Mouse (Mus musculus) MEL-GATA-1-ER (cell line): ENCODE measurements around the gene Nckap5l.

Source experiments
- DNase-seq: peaks from one replicate; pipeline ENCODE4 v3.0.0-alpha.2; 2012; ENCODE audit warnings: low read depth; ENCODE audit errors: extremely low read depth

Gene Nckap5l

GRCm38 (mm10) chr15:99431504-99431903 lies 26.0 kb downstream of the Nckap5l start:
- no peak for DNase-seq

GRCm38 (mm10) chr15:99431063-99431462 lies 26.5 kb downstream of the Nckap5l start:
- DNase-seq, result no peak

- no peak for DNase-seq
These were observed 27.2 kb downstream of the Nckap5l start for GRCm38 (mm10) chr15:99430394-99430793.

GRCm38 (mm10) chr15:99423884-99424283 lies 33.7 kb downstream of the Nckap5l start:
- no peak for DNase-seq

- DNase-seq, result no peak
These were observed 34.4 kb downstream of the Nckap5l start for GRCm38 (mm10) chr15:99423131-99423530.

- no peak for DNase-seq
These were observed 35.0 kb downstream of the Nckap5l start for GRCm38 (mm10) chr15:99422551-99422950.

- DNase-seq, result no peak
These were observed 35.9 kb downstream of the Nckap5l start for GRCm38 (mm10) chr15:99421676-99422075.

DNA sequence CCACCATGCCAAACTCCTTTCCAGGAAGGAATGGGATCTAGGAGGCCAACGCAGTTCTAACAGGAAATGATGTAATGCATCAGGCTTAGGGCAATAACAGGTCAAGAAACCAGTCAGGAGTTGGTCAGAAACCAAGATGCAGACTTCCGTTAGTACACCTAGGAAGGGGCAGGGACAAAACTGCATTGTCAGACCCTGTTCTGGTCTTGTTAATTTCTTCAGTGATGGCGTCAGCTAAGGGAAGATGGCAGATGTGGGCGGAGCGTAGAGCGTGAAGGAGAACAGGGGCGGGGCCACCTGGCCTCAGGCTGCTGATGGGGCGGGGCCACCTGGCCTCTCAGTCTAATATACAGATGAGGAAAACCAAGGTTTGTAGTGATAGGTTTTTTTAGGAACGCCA lies 36.4 kb downstream of the Nckap5l start:
- DNase-seq, result no peak

- DNase-seq, result no peak
These were observed 37.0 kb downstream of the Nckap5l start for GRCm38 (mm10) chr15:99420521-99421014.

- DNase-seq, result no peak
These were observed 37.4 kb downstream of the Nckap5l start for GRCm38 (mm10) chr15:99420101-99420500.

GRCm38 (mm10) chr15:99417692-99418271 lies 39.8 kb downstream of the Nckap5l start:
- DNase-seq, result no peak

DNA sequence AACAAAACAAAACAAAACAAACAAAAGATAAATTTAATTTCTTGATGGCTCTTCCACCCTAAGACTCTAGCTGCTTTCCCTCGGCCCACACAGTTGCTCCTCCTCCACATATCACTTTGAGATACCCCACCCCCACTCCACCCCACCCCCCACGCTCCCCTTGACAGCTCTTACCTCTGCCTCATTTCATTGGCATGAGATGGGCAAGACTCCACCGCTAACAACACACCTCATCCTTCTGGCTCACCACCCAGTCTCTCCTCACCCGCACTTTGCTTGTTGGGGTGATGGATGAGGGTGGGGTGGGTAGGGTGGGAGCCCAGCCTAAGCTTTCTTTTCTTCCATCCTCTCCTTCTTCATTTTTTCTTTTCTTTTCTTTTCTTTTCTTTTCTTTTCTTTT lies 40.6 kb downstream of the Nckap5l start:
- DNase-seq, result no peak

- peak; percentile 75 for DNase-seq
These were observed 41.1 kb downstream of the Nckap5l start for GRCm38 (mm10) chr15:99416348-99416882.

GRCm38 (mm10) chr15:99415793-99416192 lies 41.8 kb downstream of the Nckap5l start:
- peak; percentile 76 for DNase-seq

DNA sequence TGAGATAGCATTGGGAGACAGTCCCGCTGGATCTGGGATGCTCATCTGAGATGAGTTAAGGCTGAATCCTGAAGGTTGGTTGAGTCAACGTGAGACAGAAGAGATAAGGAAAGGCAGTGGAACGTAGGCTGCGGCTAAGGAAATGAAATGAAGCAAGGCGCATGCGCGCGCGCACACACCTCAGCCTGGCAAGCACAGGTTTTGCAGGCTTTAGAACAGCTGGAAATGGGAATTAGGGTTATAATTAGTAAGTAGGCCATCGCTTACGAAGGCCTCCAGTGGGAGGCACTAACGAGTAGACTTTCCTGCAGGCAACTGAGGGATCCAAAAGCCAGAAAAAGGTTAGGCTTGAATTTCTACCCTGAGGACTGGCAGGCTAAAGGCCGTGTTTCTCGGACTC lies 45.8 kb downstream of the Nckap5l start:
- no peak for DNase-seq

GRCm38 (mm10) chr15:99408845-99409244 lies 48.7 kb downstream of the Nckap5l start:
- no peak for DNase-seq

GRCm38 (mm10) chr15:99406986-99407570 lies 50.5 kb downstream of the Nckap5l start:
- no peak for DNase-seq

GRCm38 (mm10) chr15:99405150-99405549 lies 52.4 kb downstream of the Nckap5l start:
- DNase-seq, result no peak

GRCm38 (mm10) chr15:99403159-99403889 lies 54.2 kb downstream of the Nckap5l start:
- no peak for DNase-seq

GRCm38 (mm10) chr15:99400602-99401001 lies 56.9 kb downstream of the Nckap5l start:
- peak; percentile 26 for DNase-seq

DNA sequence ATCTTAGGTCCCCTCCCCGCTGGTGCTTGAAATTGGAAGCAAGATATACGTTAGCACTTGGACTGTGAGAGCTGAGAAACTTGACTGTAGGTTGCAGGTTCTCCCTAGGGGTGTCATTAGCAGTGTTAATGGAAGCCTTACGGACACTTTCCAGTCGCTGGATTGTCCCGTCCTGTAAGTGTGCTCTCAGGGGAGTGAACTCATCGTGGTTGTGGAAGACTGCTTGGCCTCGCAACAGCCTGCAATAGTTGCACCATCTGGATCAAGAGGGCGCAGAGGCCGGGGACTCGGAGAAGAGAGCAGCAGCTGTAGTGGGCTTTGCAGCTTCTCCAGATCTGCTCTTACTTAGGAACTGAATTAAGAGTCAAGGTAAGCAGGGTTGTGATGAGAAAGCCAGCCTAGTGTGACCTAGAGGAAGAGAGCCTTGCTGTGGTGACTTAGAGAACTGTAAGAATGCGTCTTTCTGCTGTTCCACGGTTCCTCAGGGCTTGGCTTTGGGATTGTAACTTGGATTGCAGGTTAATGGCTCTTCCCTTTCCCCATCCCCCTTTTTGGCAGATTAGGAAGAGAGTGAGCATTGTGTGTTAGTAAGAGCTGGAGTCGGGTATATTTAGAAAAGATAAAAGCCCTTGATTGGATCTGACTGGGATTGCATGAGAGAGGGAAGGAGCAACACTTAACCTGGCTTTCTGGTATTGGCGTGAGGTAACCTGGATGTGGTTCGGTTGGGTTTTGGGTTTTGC lies 57.9 kb downstream of the Nckap5l start:
- DNase-seq, result no peak

- no peak for DNase-seq
These were observed 59.9 kb downstream of the Nckap5l start for GRCm38 (mm10) chr15:99397622-99398021.
